ENCODE assay signal across 8 mouse cellular contexts in genomic region chr9:89909131-89910010, GRCm38 (mm10). TPM values are rescaled to one million over a fixed set of nuclear protein-coding genes. Genes with fewer than 3 reads are reported as not detected.
DNase-seq lines count a peak whose midpoint lies in the region; ATAC-seq lines count a peak whose summit lies in the region.

Gene Rasgrf1, plus strand, starts transcription at chr9:89909908.

- H3K4me2 ChIP-seq in stomach, embryonic 14.5 days (replicated peaks; ENCODE audit: low read depth, low read length), result peak within 1 kb of the TSS; percentile 94

- H3K27me3 ChIP-seq in megakaryocyte, embryonic 14.5 days (replicated peaks), result peaks cover 82% of the 10 kb centered on the region
- peaks cover 52% of the 10 kb centered on the region for H3K27me3 ChIP-seq in stomach, embryonic 14.5 days (ENCODE audit: control insufficient read depth, insufficient read depth, low read length)

- 1% methylated on average over 61 of the region's 64 CpGs for WGBS in stomach, embryonic 14.5 days

- peaks cover 23% of the 10 kb centered on the region for H3K4me1 ChIP-seq in megakaryocyte, embryonic 14.5 days
- H3K4me1 ChIP-seq in stomach, embryonic 14.5 days (ENCODE audit: control insufficient read depth, insufficient read depth, low read length), result peaks cover 15% of the 10 kb centered on the region; the same call in 1 of the 2 replicates

- no peaks in the 10 kb centered on the region for H3K36me3 ChIP-seq in megakaryocyte, embryonic 14.5 days (replicated peaks; ENCODE audit: low read length)
- H3K36me3 ChIP-seq in stomach, embryonic 14.5 days (ENCODE audit: control insufficient read depth, insufficient read depth, low read length), result no peaks in the 10 kb centered on the region

- no peak within 1 kb of the TSS for H3K9ac ChIP-seq in stomach, embryonic 14.5 days (replicated peaks; ENCODE audit: low read depth, low read length)

- peak; percentile 78 to 80 for DNase-seq in cerebellum, postnatal 25 days
- peak; percentile 60 to 74 for DNase-seq in layer of hippocampus, postnatal 25 days (ENCODE audit: extremely low spot score in 1 of 2, low spot score in 1 of 2)
- DNase-seq in lung, postnatal 4 days, result peak; percentile 25 to 28
- no peak for DNase-seq in spleen, postnatal 14 days (ENCODE audit: low spot score in 2 of 2)

- H3K27ac ChIP-seq in stomach, embryonic 14.5 days (ENCODE audit: low read length), result no peak within 1 kb of the TSS

- ATAC-seq in megakaryocyte, adult 5-6 weeks (ENCODE audit: poor library complexity, severe bottlenecking), result no peak
- peak; percentile 47 for ATAC-seq in granulocyte monocyte progenitor cell, adult 5-6 weeks (replicated peaks; ENCODE audit: poor library complexity, severe bottlenecking)
- ATAC-seq in stomach, embryonic 14.5 days (ENCODE audit: insufficient number of reproducible peaks, insufficient read depth, low FRiP score, low read depth), result peak; percentile 57

- H3K9me3 ChIP-seq in megakaryocyte, embryonic 14.5 days, result 0 out of 2 replicates have a peak, but pooled peaks cover 3% of the 10 kb centered on the region
- no peaks in the 10 kb centered on the region for H3K9me3 ChIP-seq in stomach, embryonic 14.5 days (ENCODE audit: control insufficient read depth, low read depth, low read length)

- H3K4me3 ChIP-seq in megakaryocyte, embryonic 14.5 days (replicated peaks), result peak within 1 kb of the TSS; percentile 84
- H3K4me3 ChIP-seq in stomach, embryonic 14.5 days (ENCODE audit: low read depth, low read length), result peak within 1 kb of the TSS; percentile 45

RNA-seq across cellular contexts. Expression of gene Rasgrf1, which starts in this region (rescaled TPM):
- not detected in 2 replicates for polyA plus RNA-seq in megakaryocyte, embryonic 14.5 days (2012; ENCODE audit: insufficient read depth, low replicate concordance)
- total RNA-seq in megakaryocyte, adult 5-6 weeks (2015), result not detected in 2 replicates
- not detected in 2 replicates for total RNA-seq in megakaryocyte, adult 5-6 weeks (2017)
- total RNA-seq in granulocyte monocyte progenitor cell, adult 5-6 weeks (2014; fragmentation: Nextera tagmentation), result 0.26 TPM in 1 of 2 replicates, not detected in the other
- total RNA-seq in granulocyte monocyte progenitor cell, adult 5-6 weeks (2017), result not detected in 2 replicates
- total RNA-seq in layer of hippocampus, postnatal 25 days (2021), result 100 to 1,000 TPM; 405 to 439 TPM
- polyA plus RNA-seq in stomach, embryonic 14.5 days (2014; fragmentation: Nextera tagmentation; extraction: Ambion mirVana), result 0.46 and 0.59 TPM in 2 replicates

Comparison
In these comparisons a context has a peak if more than half of its experiments do, and no peak if none do; other contexts are left out.
1. RNA of gene Rasgrf1 (total RNA-seq): 405 to 439 TPM in layer of hippocampus, postnatal 25 days; not detected in megakaryocyte, adult 5-6 weeks and 0.26 TPM in granulocyte monocyte progenitor cell, adult 5-6 weeks; every median in the first group is over 100 times any median in the second.
2. Peak in ATAC-seq in granulocyte monocyte progenitor cell, adult 5-6 weeks; RNA of the gene not detected or under 1 TPM.
3. Peak in ATAC-seq, H3K4me3 ChIP-seq and H3K4me2 ChIP-seq in stomach, embryonic 14.5 days; RNA of the gene not detected or under 1 TPM.
4. DNase-seq: peak in cerebellum, postnatal 25 days (2 of 2), layer of hippocampus, postnatal 25 days (2 of 2) and lung, postnatal 4 days (2 of 2); none in spleen, postnatal 14 days (0 of 2).